Mouse (Mus musculus) left cerebral cortex, adult 18-20 months (tissue): ENCODE measurements around the gene 4930579F01Rik. TPM values are rescaled to one million over a fixed set of nuclear protein-coding genes. Genes with fewer than 3 reads are reported as not detected.
"Not testable (repeated sequence)": the region's sequence is repeated elsewhere in the genome, so short reads cannot be mapped to it uniquely, and the experiment has no call there.

Experiments
- DNase-seq, 2 experiments: peaks; one replicate each; pipeline ENCODE4 v3.0.0; 2021 to 2022; ENCODE audit warnings: low spot score in 2 of 2, mixed read lengths in 1 of 2
- total RNA-seq, 2 experiments: library from RNA; stranded (reverse); gene quantifications; 2 replicates each; pipeline ENCODE4 v1.2.3; 2021

4930579F01Rik gene
- total RNA-seq, 2 experiments from 2014 or later, result not detected

DNA sequence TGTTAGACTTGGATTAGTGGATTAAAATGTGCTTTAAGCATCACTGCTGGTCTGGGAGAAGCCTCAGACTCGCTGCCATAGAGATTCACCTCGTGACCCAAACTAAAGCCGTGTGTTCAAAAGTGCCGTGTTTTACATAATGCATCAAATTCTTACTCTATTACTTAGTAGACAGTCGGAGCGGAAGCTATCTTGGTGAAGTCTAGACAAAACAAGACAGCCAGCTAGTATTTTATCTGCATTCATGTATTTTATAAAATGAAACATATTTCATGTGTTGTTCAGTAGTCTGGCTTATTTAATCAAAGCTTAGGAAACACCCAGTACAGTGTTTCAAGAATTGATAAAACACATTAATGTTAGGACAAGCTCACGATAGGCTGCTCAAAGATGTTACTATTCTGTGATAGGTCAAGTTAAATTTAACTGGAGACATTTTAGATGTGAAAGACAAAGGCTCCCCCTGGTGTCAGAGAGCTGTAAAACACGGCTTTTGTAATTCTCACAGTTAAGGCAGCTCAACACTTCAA, 48.9 kb downstream of the 4930579F01Rik start, which contains the start of gene Mttp:
Gene Mttp, minus strand, starts transcription at position 327 of the 530 bp plus-strand sequence.
- peak; percentile 82 for DNase-seq

- DNase-seq, result no peak
These were observed 49.5 kb downstream of the 4930579F01Rik start for GRCm38 (mm10) chr3:138144060-138144641.

GRCm38 (mm10) chr3:138143315-138144059, 50.1 kb downstream of the 4930579F01Rik start, which contains the start of gene Trmt10a:
Trmt10a (plus strand) TSS chr3:138143448.
- DNase-seq, result peak; percentile 98 to 99

DNA sequence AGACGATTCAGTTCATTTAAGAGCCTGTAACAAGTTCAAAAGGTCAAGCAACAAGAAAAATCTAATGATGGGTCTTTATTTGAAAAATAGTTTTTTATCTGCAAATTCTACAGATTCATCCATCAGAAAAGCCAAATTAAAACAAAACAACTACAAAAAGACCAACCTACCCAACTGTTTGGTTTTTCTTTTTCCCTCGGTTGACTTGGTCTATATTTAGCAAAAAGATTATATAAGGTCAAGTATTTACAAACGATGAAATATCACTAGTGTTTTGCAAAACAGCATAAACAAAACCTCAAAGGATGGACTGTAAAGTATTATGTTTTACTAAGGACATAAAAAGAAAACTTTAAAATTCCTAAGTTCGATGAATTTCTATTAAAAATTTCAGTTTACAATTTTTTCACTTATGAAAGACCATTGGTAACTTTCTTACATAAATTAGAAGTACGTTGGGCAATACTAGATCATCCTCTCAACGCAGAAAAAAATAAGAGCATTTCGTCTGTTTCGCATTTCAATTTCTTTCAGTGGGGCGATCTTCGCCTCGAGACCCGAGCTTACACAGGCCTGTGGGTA, 50.8 kb downstream of the 4930579F01Rik start:
- no peak for DNase-seq

DNA sequence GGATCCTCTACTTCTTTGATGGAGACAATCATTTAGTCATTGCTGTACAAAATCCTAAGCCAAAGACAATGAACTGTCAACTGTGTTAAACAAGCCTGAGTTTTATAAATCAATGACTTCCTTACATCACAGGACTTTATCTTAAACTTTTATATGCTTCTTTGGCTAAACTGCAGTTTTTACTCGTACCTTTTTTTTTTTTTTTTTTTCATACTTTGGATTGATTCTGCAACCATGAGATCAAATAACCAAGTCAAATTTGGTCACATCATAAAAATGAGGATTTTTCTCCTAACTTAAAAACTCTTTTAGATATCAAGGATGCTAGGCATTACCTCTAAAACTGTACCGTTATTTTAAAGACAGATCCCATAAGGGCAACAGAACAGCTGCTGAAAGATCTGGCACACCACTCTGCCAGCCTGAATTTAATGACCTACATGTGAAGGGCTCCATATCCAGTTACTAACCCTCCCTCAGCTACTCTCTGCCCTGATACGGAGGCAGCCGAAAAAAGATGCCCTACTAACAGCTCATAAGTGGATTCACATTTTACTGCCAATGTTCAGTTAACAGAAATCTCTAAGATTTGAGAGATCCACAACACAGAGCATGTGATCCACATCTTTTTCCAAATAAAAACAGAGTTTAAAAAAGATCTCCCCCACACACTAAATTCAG, 51.4 kb downstream of the 4930579F01Rik start:
- DNase-seq, result no peak

GRCm38 (mm10) chr3:138139663-138140062, 54.0 kb downstream of the 4930579F01Rik start:
- no peak for DNase-seq

DNA sequence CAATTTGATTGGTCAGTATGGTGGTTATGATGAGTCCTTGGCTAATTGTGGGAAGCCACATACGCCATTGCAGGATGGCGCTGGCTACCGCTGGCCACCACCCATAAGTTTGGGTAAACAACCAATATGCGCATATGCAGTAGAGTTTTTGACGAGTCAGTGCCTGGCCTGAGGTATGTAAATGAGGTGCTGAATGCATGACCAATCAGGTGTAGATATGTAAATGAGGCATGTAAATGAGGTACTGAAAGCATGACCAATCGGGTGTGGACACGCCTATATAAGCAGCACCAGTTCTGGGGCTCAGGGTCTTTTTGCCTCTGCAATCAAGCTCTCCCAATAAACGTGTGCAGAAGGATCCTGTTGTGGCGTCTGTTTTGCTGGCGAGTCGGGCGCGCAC, 55.5 kb downstream of the 4930579F01Rik start:
- not testable (repeated sequence) for DNase-seq

DNA sequence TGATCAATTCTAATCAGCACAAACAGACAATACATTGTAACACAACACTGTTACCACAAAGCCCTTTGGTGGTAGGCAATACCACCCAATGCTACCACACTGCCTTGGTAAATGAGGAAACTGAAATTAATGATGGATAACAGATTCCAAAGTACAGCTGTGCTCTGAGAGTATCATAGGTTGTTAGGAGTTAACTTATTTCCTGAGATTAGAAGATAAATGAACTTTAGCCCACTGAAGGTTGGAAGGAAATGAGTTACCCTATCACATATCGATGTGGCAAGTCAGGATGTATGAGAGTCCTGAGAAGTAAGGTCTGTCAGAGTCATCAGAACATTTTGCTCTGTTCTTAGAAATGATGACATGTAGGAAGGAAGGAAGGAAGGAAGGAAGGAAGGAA, 59.1 kb downstream of the 4930579F01Rik start:
- DNase-seq, result no peak

DNA sequence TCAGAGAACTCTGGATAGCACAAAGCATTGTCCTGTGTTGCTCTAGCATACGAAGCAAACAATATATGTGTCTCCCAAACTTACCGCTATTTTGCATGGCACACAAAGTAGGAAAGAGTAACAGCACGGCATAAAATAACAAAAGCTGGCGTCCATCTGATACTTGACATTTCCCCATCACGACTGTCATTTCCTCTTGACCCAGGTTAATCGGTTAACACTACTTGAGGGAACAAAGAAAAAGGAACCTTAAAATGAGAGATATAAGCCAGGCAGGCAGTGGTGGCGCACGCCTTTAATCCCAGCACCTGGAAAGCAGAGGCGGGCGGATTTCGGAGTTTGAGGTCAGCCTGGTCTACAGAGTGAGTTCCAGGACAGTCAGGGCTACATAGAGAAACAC, 59.7 kb downstream of the 4930579F01Rik start:
- no peak for DNase-seq

- DNase-seq, result no peak
These were observed 60.2 kb downstream of the 4930579F01Rik start for GRCm38 (mm10) chr3:138133463-138133862.

- DNase-seq, result no peak
These were observed 62.5 kb downstream of the 4930579F01Rik start for GRCm38 (mm10) chr3:138131168-138131567.

- no peak for DNase-seq
These were observed 62.9 kb downstream of the 4930579F01Rik start for GRCm38 (mm10) chr3:138130692-138131091.

DNA sequence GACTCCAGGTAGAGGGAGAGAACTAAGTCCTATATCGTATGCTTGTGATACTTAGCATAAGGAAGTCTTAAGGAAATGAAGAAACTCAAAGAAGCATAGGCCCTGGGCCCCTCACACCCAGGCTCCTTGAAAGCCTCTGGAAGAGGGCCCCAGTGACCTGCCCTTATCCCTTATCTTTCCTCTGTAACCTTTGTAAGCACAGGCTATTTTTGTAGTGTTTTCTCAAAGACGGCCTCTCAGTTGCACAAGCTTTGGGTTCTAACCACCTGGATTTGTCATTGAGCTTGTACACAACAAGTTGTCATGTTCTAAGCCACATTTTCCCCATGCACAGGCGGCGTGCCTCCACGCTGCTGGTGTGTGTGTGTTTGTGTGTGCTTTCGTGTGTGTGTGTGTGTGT, 64.5 kb downstream of the 4930579F01Rik start:
- DNase-seq, result no peak

- DNase-seq, result no peak
These were observed 69.8 kb downstream of the 4930579F01Rik start for GRCm38 (mm10) chr3:138123842-138124241.

GRCm38 (mm10) chr3:138121461-138121860, 72.2 kb downstream of the 4930579F01Rik start:
- no peak for DNase-seq

- DNase-seq, result no peak
These were observed 74.0 kb downstream of the 4930579F01Rik start for GRCm38 (mm10) chr3:138119444-138120105.

DNA sequence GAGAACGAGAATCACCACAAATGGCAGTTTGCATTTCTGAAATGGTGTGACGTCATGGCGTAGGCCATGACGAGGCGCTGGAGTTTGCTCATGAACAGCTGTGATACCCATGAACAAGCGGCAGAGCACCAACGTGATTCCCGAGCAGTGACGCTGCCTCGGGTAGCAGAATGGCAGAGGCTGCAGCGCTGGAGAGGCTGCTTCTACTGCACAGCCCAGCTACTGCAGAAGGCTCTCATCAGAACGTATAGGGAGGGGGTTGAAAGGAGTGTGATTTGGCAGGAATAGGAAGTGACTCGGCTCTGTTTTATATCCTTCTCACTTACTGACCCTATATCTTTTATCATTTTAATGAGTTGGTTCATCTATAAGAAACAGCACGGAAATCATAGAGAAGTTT, 74.8 kb downstream of the 4930579F01Rik start:
- DNase-seq, result no peak

GRCm38 (mm10) chr3:138118392-138118791, 75.2 kb downstream of the 4930579F01Rik start:
- no peak for DNase-seq

- no peak for DNase-seq
These were observed 76.8 kb downstream of the 4930579F01Rik start for GRCm38 (mm10) chr3:138116871-138117270.

DNA sequence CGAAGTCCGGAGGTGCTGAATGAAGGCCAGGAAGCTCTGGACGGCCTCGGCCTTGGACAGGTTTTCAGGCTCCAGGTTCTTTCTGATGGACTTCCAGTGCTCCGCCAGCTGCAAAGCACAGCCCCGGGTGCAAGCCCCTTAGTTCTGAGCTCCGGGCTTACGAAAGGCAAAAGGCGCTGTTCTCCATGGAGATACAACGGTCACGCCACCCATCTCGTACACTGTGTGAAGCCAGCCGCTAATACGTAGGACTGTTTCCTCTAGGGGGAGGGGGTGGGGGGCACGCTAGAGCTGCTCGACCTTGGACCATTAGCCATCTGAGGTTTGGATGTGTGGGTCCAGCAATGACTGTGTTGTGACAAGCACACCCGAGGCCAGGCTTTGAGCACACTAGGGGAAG, 79.5 kb downstream of the 4930579F01Rik start:
- DNase-seq, result no peak
